Mouse (Mus musculus): ENCODE results near the gene Arhgap11a. TPM values are rescaled to one million over a fixed set of nuclear protein-coding genes. Genes with fewer than 3 reads are reported as not detected.

The Arhgap11a gene
- polyA plus RNA-seq (2011; ENCODE audit: insufficient read depth, insufficient read length, low replicate concordance, missing spikeins): 29.3 and 36.6 TPM in 2 replicates

DNA sequence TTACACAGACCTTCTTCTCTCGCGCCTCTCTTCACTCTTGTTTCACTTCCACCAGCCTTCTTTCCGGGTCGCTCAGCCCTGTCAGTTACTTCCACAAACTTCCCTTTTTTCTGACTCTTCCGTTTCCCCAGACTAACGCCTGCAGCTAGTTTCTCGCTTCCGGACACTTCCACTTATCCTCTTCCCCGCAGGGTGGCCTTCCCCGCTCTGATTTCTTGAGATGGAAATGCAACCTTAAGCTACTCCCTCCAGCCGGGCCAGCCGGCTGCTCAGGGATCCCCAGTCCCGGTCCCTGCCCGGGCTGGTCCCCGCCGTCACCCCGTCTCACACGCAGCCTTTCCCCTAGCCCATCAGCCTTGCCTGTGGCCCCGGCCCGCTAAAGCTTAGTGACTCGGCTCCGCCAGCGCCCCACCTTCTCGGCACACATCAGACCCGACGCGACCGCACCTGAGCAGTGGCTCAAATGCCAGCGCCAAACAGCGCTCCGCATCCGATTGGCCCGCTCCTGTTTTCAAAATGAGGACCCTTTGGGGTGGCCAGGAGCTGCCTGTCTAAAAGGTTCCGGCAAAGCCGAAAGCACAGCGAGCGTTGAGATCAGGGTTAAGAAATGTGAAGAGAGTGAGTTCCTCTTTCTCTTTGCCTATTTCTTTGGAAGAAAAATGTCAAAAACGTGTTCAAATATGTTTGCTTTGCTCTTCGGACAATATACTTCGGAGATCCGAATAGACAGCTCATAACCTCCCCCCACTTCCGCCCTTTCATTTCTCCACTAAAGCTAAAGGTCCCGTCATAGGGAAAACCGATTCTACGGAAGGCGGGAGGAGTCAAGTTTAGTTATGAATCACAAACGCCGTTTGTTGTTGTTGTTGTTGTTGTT, at the start of gene Arhgap11a:
Gene Arhgap11a (minus strand): TSS at position 417 of the 877 bp plus-strand sequence.
- no peaks in the 10 kb centered on the region; the same call in 1 of the 2 replicates for H3K4me1 ChIP-seq (ENCODE audit: control insufficient read depth, insufficient read depth, low read length)
- TF ChIP-seq POLR2A (IDR thresholded peaks at IDR 0.05; ENCODE audit: borderline replicate concordance, control insufficient read depth, low read depth, low read length): peak; percentile 82; the same call in 1 of the 2 replicates
- TF ChIP-seq CTCF (IDR thresholded peaks at IDR 0.05; ENCODE audit: control insufficient read depth, insufficient read depth, low read length): no peak
- under 1% methylated on average over 48 of the region's 48 CpGs for WGBS
- peak within 1 kb of the TSS; percentile 81 for H3K4me3 ChIP-seq (replicated peaks; ENCODE audit: control insufficient read depth, low read depth, low read length)
- peak within 1 kb of the TSS; percentile 94 for H3K27ac ChIP-seq (ENCODE audit: control insufficient read depth, insufficient read depth, low read depth, low read length, poor library complexity)

GRCm38 (mm10) chr2:113893385-113894122, 45.1 kb upstream of the Arhgap11a start:
- Histone ChIP-seq H3K4me1 (ENCODE audit: control insufficient read depth, insufficient read depth, low read length) (no peaks in the 10 kb centered on the region), H3K4me3 (replicated peaks; ENCODE audit: control insufficient read depth, low read depth, low read length) (no peak overlapping the region), H3K27ac (ENCODE audit: control insufficient read depth, insufficient read depth, low read depth, low read length, poor library complexity) (no peak overlapping the region)
- TF ChIP-seq CTCF (IDR thresholded peaks at IDR 0.05; ENCODE audit: control insufficient read depth, insufficient read depth, low read length) (no peak), POLR2A (IDR thresholded peaks at IDR 0.05; ENCODE audit: borderline replicate concordance, control insufficient read depth, low read depth, low read length) (no peak)
- whole genome bisulfite sequencing: 82% methylated on average over 10 of the region's 12 CpGs

GRCm38 (mm10) chr2:113887166-113887565, 38.7 kb upstream of the Arhgap11a start:
- TF ChIP-seq POLR2A (IDR thresholded peaks at IDR 0.05; ENCODE audit: borderline replicate concordance, control insufficient read depth, low read depth, low read length): no peak
- TF ChIP-seq CTCF (IDR thresholded peaks at IDR 0.05; ENCODE audit: control insufficient read depth, insufficient read depth, low read length): no peak
- no peak overlapping the region for H3K27ac ChIP-seq (ENCODE audit: control insufficient read depth, insufficient read depth, low read depth, low read length, poor library complexity)
- WGBS: 84% methylated on average over 4 of the region's 4 CpGs
- H3K4me1 ChIP-seq (ENCODE audit: control insufficient read depth, insufficient read depth, low read length): no peaks in the 10 kb centered on the region
- no peak overlapping the region for H3K4me3 ChIP-seq (replicated peaks; ENCODE audit: control insufficient read depth, low read depth, low read length)

GRCm38 (mm10) chr2:113886061-113886460, 37.6 kb upstream of the Arhgap11a start:
- no peak overlapping the region for H3K4me3 ChIP-seq (replicated peaks; ENCODE audit: control insufficient read depth, low read depth, low read length)
- no peak overlapping the region for H3K27ac ChIP-seq (ENCODE audit: control insufficient read depth, insufficient read depth, low read depth, low read length, poor library complexity)
- no peak for TF ChIP-seq CTCF (IDR thresholded peaks at IDR 0.05; ENCODE audit: control insufficient read depth, insufficient read depth, low read length)
- no peak for TF ChIP-seq POLR2A (IDR thresholded peaks at IDR 0.05; ENCODE audit: borderline replicate concordance, control insufficient read depth, low read depth, low read length)
- 41% methylated on average over 1 of the region's 1 CpGs for WGBS
- no peaks in the 10 kb centered on the region for H3K4me1 ChIP-seq (ENCODE audit: control insufficient read depth, insufficient read depth, low read length)

- Histone ChIP-seq H3K4me1 (ENCODE audit: control insufficient read depth, insufficient read depth, low read length) (no peaks in the 10 kb centered on the region), H3K4me3 (replicated peaks; ENCODE audit: control insufficient read depth, low read depth, low read length) (no peak overlapping the region), H3K27ac (ENCODE audit: control insufficient read depth, insufficient read depth, low read depth, low read length, poor library complexity) (no peak overlapping the region)
- no peak for TF ChIP-seq CTCF (IDR thresholded peaks at IDR 0.05; ENCODE audit: control insufficient read depth, insufficient read depth, low read length)
- no peak for TF ChIP-seq POLR2A (IDR thresholded peaks at IDR 0.05; ENCODE audit: borderline replicate concordance, control insufficient read depth, low read depth, low read length)
- 45% methylated on average over 1 of the region's 1 CpGs for WGBS
Measured at GRCm38 (mm10) chr2:113870115-113870514, 21.7 kb upstream of the Arhgap11a start.

- 64% methylated on average over 4 of the region's 4 CpGs for WGBS
- no peak overlapping the region for H3K4me3 ChIP-seq (replicated peaks; ENCODE audit: control insufficient read depth, low read depth, low read length)
- H3K27ac ChIP-seq (ENCODE audit: control insufficient read depth, insufficient read depth, low read depth, low read length, poor library complexity): no peak overlapping the region
- TF ChIP-seq POLR2A (IDR thresholded peaks at IDR 0.05; ENCODE audit: borderline replicate concordance, control insufficient read depth, low read depth, low read length): no peak
- TF ChIP-seq CTCF (IDR thresholded peaks at IDR 0.05; ENCODE audit: control insufficient read depth, insufficient read depth, low read length): no peak
- no peaks in the 10 kb centered on the region for H3K4me1 ChIP-seq (ENCODE audit: control insufficient read depth, insufficient read depth, low read length)
Measured at GRCm38 (mm10) chr2:113868404-113868803, 19.9 kb upstream of the Arhgap11a start.

GRCm38 (mm10) chr2:113866155-113866554, 17.7 kb upstream of the Arhgap11a start:
- Histone ChIP-seq H3K27ac (ENCODE audit: control insufficient read depth, insufficient read depth, low read depth, low read length, poor library complexity) (no peak overlapping the region), H3K4me1 (ENCODE audit: control insufficient read depth, insufficient read depth, low read length) (no peaks in the 10 kb centered on the region), H3K4me3 (replicated peaks; ENCODE audit: control insufficient read depth, low read depth, low read length) (no peak overlapping the region)
- WGBS: 15% methylated on average over 2 of the region's 2 CpGs
- TF ChIP-seq POLR2A (IDR thresholded peaks at IDR 0.05; ENCODE audit: borderline replicate concordance, control insufficient read depth, low read depth, low read length) (no peak), CTCF (IDR thresholded peaks at IDR 0.05; ENCODE audit: control insufficient read depth, insufficient read depth, low read length) (no peak)

DNA sequence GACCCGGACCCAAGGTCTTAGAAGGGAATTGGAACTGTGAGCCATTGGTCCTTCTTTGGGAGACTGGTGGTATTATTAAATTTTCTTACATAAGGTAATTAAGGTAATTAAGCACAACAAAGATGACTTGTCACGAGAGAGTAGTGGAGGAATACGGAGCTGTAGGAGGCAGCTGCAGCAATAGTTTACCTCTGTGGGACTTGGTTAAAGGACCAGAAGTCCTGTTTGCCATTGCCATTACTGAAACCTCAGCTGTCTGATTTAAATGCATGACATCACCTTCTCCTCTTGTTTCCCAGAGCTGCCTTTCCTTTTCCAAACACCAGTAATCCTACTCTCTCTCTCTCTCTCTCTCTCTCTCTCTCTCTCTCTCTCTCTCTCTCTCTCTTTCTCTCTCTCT, 680 bp upstream of the Arhgap11a start:
- Histone ChIP-seq H3K27ac (ENCODE audit: control insufficient read depth, insufficient read depth, low read depth, low read length, poor library complexity) (no peak overlapping the region), H3K4me3 (replicated peaks; ENCODE audit: control insufficient read depth, low read depth, low read length) (peak overlapping the region; percentile 18), H3K4me1 (ENCODE audit: control insufficient read depth, insufficient read depth, low read length) (no peaks in the 10 kb centered on the region; the same call in 1 of the 2 replicates)
- no peak for TF ChIP-seq POLR2A (IDR thresholded peaks at IDR 0.05; ENCODE audit: borderline replicate concordance, control insufficient read depth, low read depth, low read length)
- no peak for TF ChIP-seq CTCF (IDR thresholded peaks at IDR 0.05; ENCODE audit: control insufficient read depth, insufficient read depth, low read length)
- 5% methylated on average over 3 of the region's 3 CpGs for WGBS
